Mouse (Mus musculus): ENCODE results near the gene Phpt1. TPM values are rescaled to one million over a fixed set of nuclear protein-coding genes. Genes with fewer than 3 reads are reported as not detected.

Gene Phpt1
- 67.8 and 69.2 TPM in 2 replicates for polyA plus RNA-seq (2016; fragmentation: Nextera tagmentation; extraction: Ambion mirVana)

- peaks cover 21% of the 10 kb centered on the region for H3K36me3 ChIP-seq
- peaks cover 67% of the 10 kb centered on the region for H3K4me1 ChIP-seq
- H3K4me3 ChIP-seq = peak within 1 kb of the TSS; percentile 64
- peak within 1 kb of the TSS; percentile 70 for H3K9ac ChIP-seq
- H3K9me3 ChIP-seq (replicated peaks) = no peaks in the 10 kb centered on the region
- ATAC-seq = peak; percentile 96
- under 1% methylated on average over 41 of the region's 45 CpGs for WGBS (ENCODE audit: insufficient replicate concordance)
- peak within 1 kb of the TSS; percentile 83 for H3K4me2 ChIP-seq
- H3K27me3 ChIP-seq (replicated peaks) = peaks cover 46% of the 10 kb centered on the region
- peak within 1 kb of the TSS; percentile 63 for H3K27ac ChIP-seq
Measured at GRCm38 (mm10) chr2:25574579-25575431, at the start of gene Phpt1, which contains the start of gene Mamdc4. Phpt1 (minus strand) TSS chr2:25575224. Mamdc4 (minus strand) TSS chr2:25574845.

- ATAC-seq = peak; percentile 80
- peaks cover 54% of the 10 kb centered on the region for H3K27me3 ChIP-seq (replicated peaks)
- H3K4me2 ChIP-seq = peak within 1 kb of the TSS; percentile 75
- WGBS (ENCODE audit: insufficient replicate concordance) = 6% methylated on average over 34 of the region's 34 CpGs
- peak within 1 kb of the TSS; percentile 53 for H3K4me3 ChIP-seq
- no peaks in the 10 kb centered on the region for H3K36me3 ChIP-seq
- no peaks in the 10 kb centered on the region for H3K9me3 ChIP-seq (replicated peaks)
- no peak within 1 kb of the TSS for H3K27ac ChIP-seq
- H3K9ac ChIP-seq = peak within 1 kb of the TSS; percentile 55
- H3K4me1 ChIP-seq = peaks cover 17% of the 10 kb centered on the region
Measured at GRCm38 (mm10) chr2:25621229-25622200, 46.5 kb upstream of the Phpt1 start, which contains the start of gene Tmem141. Tmem141 (minus strand) TSS chr2:25622005.

GRCm38 (mm10) chr2:25620852-25621228 lies 45.8 kb upstream of the Phpt1 start:
- no peaks in the 10 kb centered on the region for H3K9me3 ChIP-seq (replicated peaks)
- no peaks in the 10 kb centered on the region for H3K36me3 ChIP-seq
- H3K4me1 ChIP-seq = peaks cover 19% of the 10 kb centered on the region
- H3K27me3 ChIP-seq (replicated peaks) = peaks cover 61% of the 10 kb centered on the region
- H3K4me2 ChIP-seq = peak overlapping the region; percentile 75
- no peak overlapping the region for H3K27ac ChIP-seq
- no peak for ATAC-seq
- no peak overlapping the region for H3K4me3 ChIP-seq
- H3K9ac ChIP-seq = no peak overlapping the region
- 61% methylated on average over 4 of the region's 4 CpGs for whole genome bisulfite sequencing (ENCODE audit: insufficient replicate concordance)

DNA sequence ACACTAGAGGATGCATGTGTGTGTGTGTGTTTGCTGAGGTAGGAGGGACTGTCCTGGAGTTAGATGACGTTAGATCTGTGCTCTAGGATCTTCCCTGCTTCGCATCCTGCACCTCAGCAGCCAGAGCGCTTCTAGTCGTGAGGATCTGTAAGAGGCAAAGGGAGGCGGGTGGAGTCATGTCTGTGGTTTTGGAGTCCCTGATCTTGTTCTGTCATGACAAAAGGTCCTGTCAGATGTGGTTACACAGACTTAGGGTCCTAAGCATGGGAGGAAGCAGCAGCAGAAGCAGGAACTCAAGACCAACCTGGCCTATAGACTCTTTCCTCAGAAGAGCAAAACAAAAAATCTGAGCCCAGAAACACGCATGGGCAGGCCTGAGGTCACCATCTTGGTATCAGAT lies 45.4 kb upstream of the Phpt1 start:
- H3K9ac ChIP-seq = no peak overlapping the region
- no peak for ATAC-seq

DNA sequence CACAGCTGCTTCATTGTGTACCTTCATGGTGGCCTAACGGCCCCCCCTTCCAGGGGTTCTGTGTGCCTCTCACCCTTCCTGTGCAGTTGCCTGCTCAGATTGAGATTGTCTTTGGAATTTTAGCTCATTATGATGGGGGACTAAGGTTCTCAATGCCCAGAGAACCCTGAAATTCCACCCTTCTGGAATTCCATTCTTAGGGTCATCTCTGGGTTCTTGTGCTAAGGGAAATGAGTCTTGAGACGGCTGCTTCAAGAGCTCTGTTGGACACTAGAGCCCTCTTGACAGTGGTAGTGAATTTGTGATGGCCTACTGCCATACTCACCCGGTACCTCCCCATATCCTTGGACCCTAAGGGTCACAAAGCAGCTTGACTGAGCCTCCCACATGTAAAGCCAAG lies 42.6 kb upstream of the Phpt1 start, which contains the start of gene Ccdc183:
Ccdc183 (minus strand) TSS at position 101 of the 400 bp plus-strand sequence.
- Histone ChIP-seq H3K4me1 (peaks cover 19% of the 10 kb centered on the region), H3K27me3 (replicated peaks) (peaks cover 88% of the 10 kb centered on the region), H3K27ac (no peak within 1 kb of the TSS), H3K9me3 (replicated peaks) (no peaks in the 10 kb centered on the region), H3K36me3 (no peaks in the 10 kb centered on the region), H3K4me2 (no peak within 1 kb of the TSS), H3K9ac (no peak within 1 kb of the TSS), H3K4me3 (no peak within 1 kb of the TSS)
- ATAC-seq = no peak
- WGBS (ENCODE audit: insufficient replicate concordance) = 60% methylated on average over 3 of the region's 3 CpGs

More for the DNA sequence above, 45.4 kb upstream of the Phpt1 start:
- Histone ChIP-seq H3K27ac (no peak overlapping the region), H3K9me3 (replicated peaks) (no peaks in the 10 kb centered on the region), H3K4me2 (no peak overlapping the region), H3K36me3 (no peaks in the 10 kb centered on the region), H3K27me3 (replicated peaks) (peaks cover 65% of the 10 kb centered on the region), H3K4me3 (no peak overlapping the region), H3K4me1 (peaks cover 19% of the 10 kb centered on the region)
- WGBS (ENCODE audit: insufficient replicate concordance) = 15% methylated on average over 6 of the region's 6 CpGs

DNA sequence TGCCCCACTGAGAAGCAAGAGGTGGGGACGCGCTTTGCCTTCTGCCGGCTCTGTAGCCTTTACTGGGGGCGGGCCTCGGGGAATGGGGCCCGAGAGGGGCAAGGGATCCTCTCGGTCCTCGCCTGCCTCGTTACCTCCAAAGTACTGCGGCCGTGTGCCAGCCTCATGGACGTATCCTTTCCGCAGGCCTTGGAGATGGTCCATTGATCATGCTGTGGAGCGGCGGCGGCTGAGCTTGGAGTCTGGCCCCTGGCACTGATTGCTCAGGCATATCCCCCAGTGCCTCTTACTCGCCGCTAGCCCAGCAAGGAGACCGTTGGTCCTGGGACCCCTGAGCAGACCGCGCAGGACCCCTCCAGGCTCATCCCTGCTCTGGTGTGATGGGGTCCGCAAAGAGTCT lies 41.4 kb upstream of the Phpt1 start:
- 0 out of 2 replicates have a peak, but pooled peaks have one; percentile 23 for ATAC-seq
- Histone ChIP-seq H3K4me2 (peak overlapping the region; percentile 17), H3K27ac (no peak overlapping the region), H3K27me3 (replicated peaks) (peaks cover 95% of the 10 kb centered on the region), H3K9me3 (replicated peaks) (no peaks in the 10 kb centered on the region), H3K36me3 (no peaks in the 10 kb centered on the region), H3K4me3 (no peak overlapping the region), H3K4me1 (peaks cover 10% of the 10 kb centered on the region; the same call in 1 of the 2 replicates), H3K9ac (no peak overlapping the region)
- WGBS (ENCODE audit: insufficient replicate concordance) = 16% methylated on average over 22 of the region's 22 CpGs

DNA sequence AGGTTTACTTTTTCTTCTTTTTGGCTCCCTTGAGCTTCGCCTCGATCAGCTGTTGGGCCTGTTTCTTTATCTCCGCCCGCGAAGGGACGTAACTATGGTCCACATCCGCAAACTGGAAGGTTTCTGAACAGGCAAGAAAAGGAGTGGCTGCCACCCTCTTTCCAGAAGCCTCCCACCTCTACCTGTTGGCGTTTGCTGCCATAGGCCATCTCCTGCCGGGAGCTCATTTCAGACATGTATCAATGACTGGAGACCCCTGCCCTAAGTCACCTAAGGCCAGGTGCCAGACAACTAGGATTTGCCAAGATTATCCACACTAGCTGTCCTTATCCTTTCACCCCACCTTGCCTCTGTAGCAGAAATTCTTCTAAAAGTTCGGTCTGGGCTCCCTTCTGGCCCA lies 33.6 kb upstream of the Phpt1 start:
- Histone ChIP-seq H3K4me3 (peak overlapping the region; percentile 97), H3K27me3 (replicated peaks) (peaks cover 32% of the 10 kb centered on the region), H3K4me1 (peaks cover 26% of the 10 kb centered on the region), H3K36me3 (peaks cover 11% of the 10 kb centered on the region; the same call in 1 of the 2 replicates), H3K9ac (peak overlapping the region; percentile 97; the same call in 1 of the 2 replicates), H3K9me3 (replicated peaks) (no peaks in the 10 kb centered on the region), H3K27ac (peak overlapping the region; percentile 85), H3K4me2 (peak overlapping the region; percentile 76)
- 42% methylated on average over 10 of the region's 10 CpGs for WGBS (ENCODE audit: insufficient replicate concordance)
- 0 out of 2 replicates have a peak, but pooled peaks have one; percentile 1 for ATAC-seq

GRCm38 (mm10) chr2:25607761-25608622 lies 33.0 kb upstream of the Phpt1 start, which contains the start of gene Rabl6:
Rabl6 (minus strand) TSS chr2:25608521.
- Histone ChIP-seq H3K27me3 (replicated peaks) (peaks cover 26% of the 10 kb centered on the region), H3K4me3 (peak within 1 kb of the TSS; percentile 97), H3K4me2 (peak within 1 kb of the TSS; percentile 76), H3K9ac (peak within 1 kb of the TSS; percentile 97), H3K36me3 (peaks cover 17% of the 10 kb centered on the region), H3K9me3 (replicated peaks) (no peaks in the 10 kb centered on the region), H3K4me1 (peaks cover 26% of the 10 kb centered on the region), H3K27ac (peak within 1 kb of the TSS; percentile 85)
- peak; percentile 79 for ATAC-seq
- under 1% methylated on average over 80 of the region's 80 CpGs for WGBS (ENCODE audit: insufficient replicate concordance)

DNA sequence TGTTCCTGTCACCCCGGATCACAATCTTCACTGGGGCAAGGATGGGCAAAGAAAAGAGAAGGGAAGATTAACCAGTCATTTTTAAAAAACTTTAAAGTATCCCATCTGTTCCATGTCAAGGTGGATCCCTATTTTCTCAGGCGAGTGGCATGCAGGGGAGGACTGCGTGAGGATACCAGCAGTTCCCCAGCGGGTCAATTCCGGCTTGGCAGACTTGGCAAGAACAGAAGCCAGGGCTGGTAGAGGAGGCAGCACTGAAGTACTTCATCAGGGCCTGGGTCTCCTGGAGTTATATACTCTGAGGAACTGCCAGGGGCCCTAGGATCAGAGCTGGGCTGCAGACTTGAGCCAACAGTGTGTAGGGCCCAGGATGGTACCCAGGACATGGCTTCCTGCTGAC lies 27.5 kb upstream of the Phpt1 start:
- H3K4me2 ChIP-seq = no peak overlapping the region

GRCm38 (mm10) chr2:25600037-25600436 lies 25.0 kb upstream of the Phpt1 start:
- Histone ChIP-seq H3K9ac (no peak overlapping the region), H3K4me3 (no peak overlapping the region), H3K4me2 (no peak overlapping the region), H3K4me1 (peaks cover 9% of the 10 kb centered on the region; the same call in 1 of the 2 replicates), H3K27ac (no peak overlapping the region), H3K9me3 (replicated peaks) (no peaks in the 10 kb centered on the region), H3K27me3 (replicated peaks) (no peaks in the 10 kb centered on the region), H3K36me3 (peaks cover 92% of the 10 kb centered on the region)
- 81% methylated on average over 2 of the region's 2 CpGs for WGBS (ENCODE audit: insufficient replicate concordance)
- ATAC-seq = peak; percentile 45

More for the DNA sequence above, 27.5 kb upstream of the Phpt1 start:
- Histone ChIP-seq H3K9me3 (replicated peaks) (no peaks in the 10 kb centered on the region), H3K4me3 (no peak overlapping the region), H3K4me1 (peaks cover 25% of the 10 kb centered on the region), H3K9ac (no peak overlapping the region), H3K36me3 (peaks cover 72% of the 10 kb centered on the region), H3K27me3 (replicated peaks) (no peaks in the 10 kb centered on the region), H3K27ac (no peak overlapping the region)
- no peak for ATAC-seq
- WGBS (ENCODE audit: insufficient replicate concordance) = 91% methylated on average over 5 of the region's 5 CpGs
